Mouse (Mus musculus): ENCODE data around the gene Bscl2. TPM values are rescaled to one million over a fixed set of nuclear protein-coding genes. Genes with fewer than 3 reads are reported as not detected.
A peak's percentile ranks its signal among the peaks of the same experiment; 100 is the strongest.
"Not testable (repeated sequence)": the region's sequence is repeated elsewhere in the genome, so short reads cannot be mapped to it uniquely, and the experiment has no call there.

Gene Bscl2
- total RNA-seq, 2 experiments from 2014 or later: 109 TPM

DNA sequence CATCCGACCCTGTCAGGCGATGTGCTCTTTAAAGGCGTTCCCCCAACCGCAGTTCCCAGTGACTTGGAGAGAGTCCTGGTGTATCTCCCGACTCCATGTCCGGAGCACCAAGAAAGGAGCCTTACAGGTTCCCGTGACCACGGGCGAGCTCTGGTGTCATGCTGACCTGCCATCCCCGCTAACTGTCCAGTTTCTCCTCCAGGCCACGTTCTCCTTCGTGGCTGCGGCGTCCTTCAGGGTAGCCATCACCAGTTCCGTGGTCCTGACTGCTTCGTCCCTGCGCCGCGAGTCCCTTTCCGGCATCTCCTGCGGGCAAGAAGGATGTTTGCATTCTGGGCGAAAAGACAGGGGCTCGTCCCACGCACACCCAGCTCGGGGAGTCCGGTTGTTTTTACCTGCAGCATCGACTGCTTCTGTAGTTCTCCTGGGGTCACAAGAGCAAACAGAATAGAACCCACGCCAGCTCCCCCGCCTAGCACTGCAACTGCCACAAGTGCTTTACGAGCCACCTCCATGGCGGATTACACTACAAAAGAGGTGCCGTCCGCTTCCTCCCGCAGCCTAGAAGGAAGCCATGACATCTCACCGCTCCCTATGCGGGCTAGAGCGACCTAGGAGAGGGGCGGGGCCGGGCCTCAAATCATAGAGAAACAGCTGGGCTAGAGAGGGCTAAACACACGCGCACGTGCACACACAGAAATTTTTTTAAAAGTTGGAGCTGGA is 43.2 kb downstream of the Bscl2 start, which contains the start of gene Uqcc3:
TSS of gene Uqcc3 (minus strand) at position 613 of the 723 bp plus-strand sequence.
- no peak for TF ChIP-seq CTCF (IDR thresholded peaks at IDR 0.05)
- Histone ChIP-seq H3K4me3 (peak within 1 kb of the TSS; percentile 90), H3K27ac (peak within 1 kb of the TSS; percentile 95)
- peak; percentile 86 for DNase-seq (ENCODE audit: extremely low spot score in 1 of 2, low spot score in 2 of 2)
- intact Hi-C loops (cut with DNase I): no loop called here

DNA sequence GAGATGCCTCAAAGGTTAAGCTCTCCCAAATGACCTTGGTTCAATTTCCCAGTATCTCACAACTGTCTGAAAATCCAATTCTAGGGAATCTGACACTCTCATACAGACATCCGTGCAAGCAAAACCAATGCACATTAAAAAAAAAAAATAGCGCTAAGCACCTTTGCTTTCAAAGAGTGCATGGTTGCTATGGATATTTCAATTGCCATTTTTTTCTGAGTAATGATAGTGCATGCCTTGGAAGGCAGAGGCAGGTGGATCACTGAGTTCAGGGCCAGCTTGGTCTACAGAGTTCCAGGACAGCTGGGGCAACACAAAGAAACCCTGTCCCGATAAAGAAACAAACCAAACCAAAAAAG is 43.7 kb downstream of the Bscl2 start:
- peak overlapping the region; percentile 95 for H3K27ac ChIP-seq
- no peak for TF ChIP-seq CTCF (IDR thresholded peaks at IDR 0.05)

DNA sequence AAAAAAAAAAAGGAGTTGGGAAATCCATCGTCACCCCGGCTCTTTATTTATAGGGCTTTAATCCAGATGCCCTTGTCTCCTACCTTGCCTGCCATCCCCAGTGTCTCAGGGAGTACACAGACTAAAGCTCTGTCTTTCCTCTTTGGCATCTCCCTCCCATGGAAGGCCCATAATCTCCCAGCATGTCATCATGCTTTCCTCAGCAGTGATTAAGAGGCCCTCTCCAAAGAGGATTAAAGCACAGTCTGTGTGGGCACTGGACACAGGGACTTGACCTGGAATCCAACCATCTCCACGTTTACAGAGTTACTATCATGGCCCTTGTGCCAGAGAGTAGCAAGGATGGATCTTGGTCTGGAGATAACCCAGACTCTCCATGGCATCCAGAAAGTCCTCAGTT is 46.3 kb downstream of the Bscl2 start, which contains the start of the genes Lbhd1 and Gm49403:
TSS of gene Lbhd1 (plus strand) at position 117 of the 400 bp plus-strand sequence.
TSS of gene Gm49403 (plus strand) at position 315 of the 400 bp plus-strand sequence.
- no peak for TF ChIP-seq CTCF (IDR thresholded peaks at IDR 0.05)
- Histone ChIP-seq H3K4me3 (no peak within 1 kb of the TSS), H3K27ac (no peak within 1 kb of the TSS)
- DNase-seq (ENCODE audit: extremely low spot score in 1 of 2, low spot score in 2 of 2): no peak
- intact Hi-C loops (cut with DNase I): no loop called here

More for the DNA sequence above, 43.7 kb downstream of the Bscl2 start:
- H3K4me3 ChIP-seq: peak overlapping the region; percentile 90
- intact Hi-C loops (cut with DNase I): no loop called here
- DNase-seq (ENCODE audit: extremely low spot score in 1 of 2, low spot score in 2 of 2): no peak

DNA sequence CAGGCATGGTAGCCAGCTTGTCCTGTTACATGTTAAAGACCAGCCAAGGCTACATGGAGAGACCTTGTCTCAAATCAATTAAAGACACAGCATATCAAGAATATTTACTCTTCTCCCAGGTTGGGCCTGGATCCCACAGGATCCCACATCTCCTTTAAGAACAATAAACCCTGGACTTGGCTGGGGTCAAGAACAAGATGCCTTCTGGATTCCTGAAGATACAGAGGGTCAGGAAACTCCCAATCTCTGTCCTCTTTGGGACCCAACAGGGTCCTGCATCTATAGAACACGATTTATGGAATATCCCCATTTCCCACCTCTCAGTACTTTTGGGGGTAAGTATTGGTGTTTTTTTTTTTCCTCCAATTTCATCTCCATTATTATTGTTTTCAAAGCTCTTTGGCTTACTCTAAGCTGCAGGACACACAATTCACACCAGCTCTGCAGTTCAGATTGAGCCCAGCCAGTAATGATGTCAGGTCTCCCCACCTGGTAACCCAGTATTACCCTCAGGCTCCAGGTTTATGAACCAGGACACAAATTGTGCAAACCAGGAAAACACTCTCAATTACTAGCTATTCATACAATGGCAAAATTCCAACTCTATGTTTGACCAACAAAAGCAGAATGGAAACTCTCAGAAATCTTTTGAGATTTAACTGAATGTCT is 49.8 kb downstream of the Bscl2 start:
- no peak overlapping the region for H3K4me3 ChIP-seq
- H3K27ac ChIP-seq: no peak overlapping the region
- no peak for TF ChIP-seq CTCF (IDR thresholded peaks at IDR 0.05)
- intact Hi-C loops (cut with DNase I): loop anchor here (5.0 kb wide), 1 partner anchor 45 kb away; no protein-coding TSS in a partner anchor
- no peak for DNase-seq (ENCODE audit: extremely low spot score in 1 of 2, low spot score in 2 of 2)

DNA sequence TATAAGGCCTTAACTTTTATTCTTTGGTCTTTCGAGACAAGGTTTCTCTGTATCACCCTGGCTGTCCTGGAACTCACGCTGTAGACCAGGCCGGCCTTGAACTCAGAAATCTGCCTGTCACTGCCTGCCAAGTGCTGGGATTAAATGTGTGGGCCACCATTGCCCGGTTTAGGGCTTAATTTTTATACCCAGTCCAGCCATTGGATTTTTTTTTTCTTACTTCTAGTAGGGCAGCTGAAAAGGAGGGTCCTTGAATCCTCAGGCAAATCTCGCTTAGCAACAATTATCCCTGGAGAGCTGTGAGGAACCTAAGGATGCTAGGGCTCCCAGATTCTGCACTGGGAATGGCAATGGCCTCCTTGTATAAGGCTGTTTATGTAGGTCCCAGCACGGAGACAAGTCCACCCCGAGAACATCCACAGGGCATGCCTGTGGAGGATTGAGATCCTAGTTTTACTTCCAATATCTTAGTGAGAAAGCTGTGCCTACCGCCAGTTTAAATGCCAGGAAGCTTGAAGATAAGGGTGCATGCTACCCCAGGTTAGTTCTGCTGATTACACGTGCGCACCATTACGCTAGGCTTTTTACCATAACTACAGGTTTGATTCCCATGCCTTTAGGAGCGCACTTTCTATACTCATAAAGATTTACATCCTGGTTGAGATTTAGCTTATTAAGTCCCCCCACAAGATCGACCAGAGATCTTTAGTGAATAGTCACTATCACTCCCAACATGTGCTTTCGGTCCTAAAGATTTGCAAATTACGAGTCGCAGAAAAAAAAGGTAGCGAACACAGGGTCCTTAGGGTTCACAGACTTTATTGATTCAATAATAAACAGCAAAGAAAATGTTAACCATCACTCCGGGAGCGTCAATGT is 50.6 kb downstream of the Bscl2 start:
- intact Hi-C loops (cut with DNase I): loop anchor here (5.0 kb wide), 1 partner anchor 46 kb away; no protein-coding TSS in a partner anchor
- H3K27ac ChIP-seq: peak overlapping the region; percentile 84
- DNase-seq (ENCODE audit: extremely low spot score in 1 of 2, low spot score in 2 of 2): no peak

DNA sequence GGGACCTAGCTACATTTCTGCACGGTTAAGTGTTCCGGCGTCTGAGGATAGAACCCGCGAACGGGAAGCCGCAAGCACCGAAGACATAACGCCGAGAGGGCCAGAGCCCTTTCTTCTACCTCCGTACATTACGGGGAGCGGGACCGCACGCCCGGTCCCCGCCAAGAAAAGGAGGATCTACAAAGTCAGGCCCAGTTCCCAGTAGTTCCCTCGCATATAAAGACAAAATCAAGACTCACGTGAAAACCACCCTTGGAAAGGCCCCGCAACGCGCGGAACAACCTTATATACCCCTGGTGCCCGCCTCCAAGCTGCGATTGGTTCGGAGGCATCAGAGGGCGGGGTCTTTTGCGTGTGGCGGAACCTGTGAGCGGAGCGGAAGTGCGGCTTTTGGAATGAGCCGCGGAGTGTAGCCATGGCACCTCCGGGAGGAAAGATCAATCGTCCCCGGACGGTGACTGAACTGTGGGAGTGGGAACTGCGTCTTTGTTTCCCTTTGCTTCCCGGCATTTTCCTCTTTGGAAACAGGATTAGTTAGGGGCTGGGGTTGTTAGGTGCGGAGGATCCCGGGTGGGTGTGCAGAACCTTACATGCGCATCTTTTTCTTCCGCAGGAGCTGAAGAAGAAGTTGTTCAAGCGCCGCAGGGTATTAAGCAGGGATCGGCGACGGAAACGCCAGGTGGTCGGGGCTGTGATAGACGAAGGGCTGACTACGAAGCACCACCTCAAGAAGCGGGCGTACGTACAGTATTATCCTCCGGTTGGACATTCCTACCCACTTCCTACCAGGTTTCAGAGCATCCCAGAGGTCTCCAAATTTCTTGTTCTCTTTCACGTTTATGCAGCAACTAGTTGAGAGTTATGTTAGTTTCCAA is 51.5 kb downstream of the Bscl2 start, which contains the start of the genes 1810009A15Rik and Gm49416:
TSS of gene 1810009A15Rik (plus strand) at position 343 of the 875 bp plus-strand sequence.
TSS of gene Gm49416 (plus strand) at position 416 of the 875 bp plus-strand sequence.
- peak within 1 kb of the TSS; percentile 81 for H3K4me3 ChIP-seq
- TF ChIP-seq CTCF (IDR thresholded peaks at IDR 0.05): no peak
- peak within 1 kb of the TSS; percentile 86 for H3K27ac ChIP-seq
- DNase-seq (ENCODE audit: extremely low spot score in 1 of 2, low spot score in 2 of 2): peak; percentile 92 to 94
- intact Hi-C loops (cut with DNase I): loop anchor here (5.0 kb wide), 1 partner anchor 46 kb away; no protein-coding TSS in a partner anchor

More for the DNA sequence above, 50.6 kb downstream of the Bscl2 start:
- peak overlapping the region; percentile 81 for H3K4me3 ChIP-seq
- TF ChIP-seq CTCF (IDR thresholded peaks at IDR 0.05): no peak

DNA sequence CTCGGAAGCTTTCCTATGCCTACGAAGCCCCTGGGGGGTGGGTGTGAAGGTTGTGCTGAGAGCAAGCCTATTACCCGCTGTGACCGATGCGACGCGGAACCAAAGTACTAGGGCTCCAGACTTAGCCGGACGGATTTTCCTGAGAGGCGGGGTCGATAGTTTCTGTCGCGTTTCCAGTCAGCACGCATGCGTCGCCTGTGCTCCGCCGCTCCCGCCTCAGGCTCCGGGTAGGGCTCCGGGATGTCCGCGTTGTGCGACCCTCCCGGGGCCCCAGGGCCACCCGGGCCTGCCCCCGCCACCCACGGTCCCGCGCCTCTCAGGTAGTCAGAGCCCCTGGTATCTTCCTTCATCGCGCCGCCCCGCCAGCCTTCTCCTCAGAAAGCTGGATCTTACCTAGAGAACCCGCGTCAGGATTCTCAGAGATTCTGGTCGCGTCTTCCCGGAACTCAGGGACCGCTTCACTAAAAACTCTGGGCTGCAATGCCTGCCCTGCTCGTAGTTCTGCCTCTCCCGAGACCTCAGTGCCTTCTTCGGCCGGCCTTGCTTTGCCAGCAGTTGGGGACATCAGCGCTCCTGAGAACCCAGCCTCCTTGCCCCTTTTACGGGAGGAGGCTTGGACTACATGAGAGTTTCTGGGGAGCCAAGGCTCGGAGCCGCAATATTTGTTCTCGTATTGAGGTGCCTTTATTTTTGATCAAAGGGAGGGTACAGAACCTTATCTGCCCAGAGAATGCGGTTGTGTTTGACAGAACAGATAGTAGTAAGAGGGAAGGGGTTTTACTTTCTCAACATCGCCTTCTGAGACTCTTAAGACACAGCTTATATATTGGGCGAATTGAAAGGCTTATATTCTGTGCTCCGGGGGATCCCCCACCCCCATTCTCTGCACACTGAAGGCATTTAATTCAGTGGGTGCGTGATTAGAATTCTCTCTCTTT is 55.8 kb downstream of the Bscl2 start, which contains the start of gene Ints5:
TSS of gene Ints5 (plus strand) at position 177 of the 938 bp plus-strand sequence.
- DNase-seq (ENCODE audit: extremely low spot score in 1 of 2, low spot score in 2 of 2): peak; percentile 85 to 88
- Histone ChIP-seq H3K27ac (peak within 1 kb of the TSS; percentile 81), H3K4me3 (peak within 1 kb of the TSS; percentile 56)
- no peak for TF ChIP-seq CTCF (IDR thresholded peaks at IDR 0.05)
- intact Hi-C loops (cut with DNase I): no loop called here

DNA sequence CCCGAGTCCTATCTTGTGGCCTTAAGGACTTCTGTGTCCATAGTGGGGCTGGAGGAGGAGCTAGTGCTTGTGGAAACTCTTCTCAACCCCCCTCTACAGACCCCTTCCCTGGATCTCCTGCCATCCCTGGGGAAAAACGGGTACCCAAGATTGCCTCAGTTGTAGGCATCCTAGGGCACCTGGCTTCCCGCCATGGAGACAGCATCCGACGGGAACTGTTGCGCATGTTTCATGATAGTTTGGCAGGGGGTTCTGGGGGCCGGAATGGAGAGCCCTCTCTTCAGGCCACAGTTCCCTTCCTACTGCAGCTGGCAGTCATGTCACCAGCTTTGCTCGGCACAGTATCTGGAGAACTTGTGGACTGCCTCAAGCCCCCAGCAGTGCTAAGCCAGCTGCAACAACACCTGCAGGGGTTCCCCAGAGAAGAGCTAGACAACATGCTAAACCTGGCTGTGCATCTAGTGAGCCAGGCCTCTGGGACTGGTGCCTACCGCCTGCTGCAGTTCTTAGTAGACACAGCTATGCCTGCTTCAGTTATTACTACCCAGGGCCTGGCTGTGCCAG is 58.2 kb downstream of the Bscl2 start:
- no peak overlapping the region for H3K4me3 ChIP-seq
- DNase-seq (ENCODE audit: extremely low spot score in 1 of 2, low spot score in 2 of 2): no peak
- no peak overlapping the region for H3K27ac ChIP-seq
- TF ChIP-seq CTCF (IDR thresholded peaks at IDR 0.05): no peak
- intact Hi-C loops (cut with DNase I): no loop called here

DNA sequence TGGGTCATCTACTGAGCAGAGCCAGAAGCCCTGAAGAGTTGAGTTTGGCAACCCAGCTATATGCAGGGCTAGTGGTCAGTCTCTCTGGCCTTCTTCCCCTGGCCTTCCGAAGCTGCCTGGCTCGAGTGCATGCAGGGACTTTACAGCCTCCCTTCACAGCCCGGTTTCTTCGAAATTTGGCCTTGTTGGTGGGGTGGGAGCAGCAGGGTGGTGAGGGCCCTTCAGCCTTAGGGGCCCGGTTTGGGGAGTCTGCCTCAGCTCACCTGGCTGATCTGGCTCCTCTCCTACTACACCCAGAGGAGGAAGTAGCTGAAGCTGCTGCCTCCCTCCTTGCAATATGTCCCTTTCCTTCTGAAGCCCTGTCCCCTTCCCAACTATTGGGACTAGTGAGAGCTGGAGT is 59.0 kb downstream of the Bscl2 start:
- DNase-seq (ENCODE audit: extremely low spot score in 1 of 2, low spot score in 2 of 2); H3K4me3 ChIP-seq; H3K27ac ChIP-seq; intact Hi-C loops (cut with DNase I): not testable (repeated sequence)

DNA sequence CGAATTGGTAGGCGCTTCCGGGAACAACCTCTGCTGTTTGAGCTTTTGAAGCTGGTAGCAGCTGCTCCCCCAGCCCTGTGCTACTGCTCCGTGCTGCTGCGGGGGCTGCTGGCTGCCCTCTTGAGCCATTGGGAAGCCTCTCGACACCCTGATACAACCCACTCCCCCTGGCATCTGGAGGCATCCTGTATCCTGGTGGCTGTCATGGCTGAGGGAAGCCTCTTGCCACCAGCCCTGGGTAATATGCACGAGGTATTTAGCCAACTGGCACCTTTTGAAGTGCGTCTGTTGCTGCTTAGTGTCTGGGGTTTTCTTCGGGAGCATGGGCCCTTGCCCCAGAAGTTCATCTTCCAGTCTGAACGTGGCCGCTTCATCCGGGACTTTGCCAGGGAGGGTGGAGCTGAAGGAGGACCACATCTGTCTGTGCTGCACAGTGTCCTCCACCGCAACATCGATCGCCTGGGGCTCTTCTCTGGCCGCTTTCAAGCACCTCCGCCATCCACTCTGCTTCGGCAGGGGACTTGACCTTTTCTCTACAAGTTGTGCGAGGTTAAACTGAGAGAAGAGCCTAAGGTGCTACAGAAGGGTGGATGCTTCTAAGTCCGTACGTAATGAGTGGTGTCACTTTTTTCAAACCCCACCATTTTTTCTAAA is 60.1 kb downstream of the Bscl2 start:
- H3K27ac ChIP-seq: peak overlapping the region; percentile 69
- intact Hi-C loops (cut with DNase I): not testable (repeated sequence)
- DNase-seq (ENCODE audit: extremely low spot score in 1 of 2, low spot score in 2 of 2): peak; percentile 36 to 37
- H3K4me3 ChIP-seq: peak overlapping the region; percentile 72
